Mouse (Mus musculus): Measurements from ENCODE around the gene Ctsq. TPM values are rescaled to one million over a fixed set of nuclear protein-coding genes. Genes with fewer than 3 reads are reported as not detected.

The Ctsq gene
- not detected for polyA plus RNA-seq (2017; shearing (Covaris generic))

DNA sequence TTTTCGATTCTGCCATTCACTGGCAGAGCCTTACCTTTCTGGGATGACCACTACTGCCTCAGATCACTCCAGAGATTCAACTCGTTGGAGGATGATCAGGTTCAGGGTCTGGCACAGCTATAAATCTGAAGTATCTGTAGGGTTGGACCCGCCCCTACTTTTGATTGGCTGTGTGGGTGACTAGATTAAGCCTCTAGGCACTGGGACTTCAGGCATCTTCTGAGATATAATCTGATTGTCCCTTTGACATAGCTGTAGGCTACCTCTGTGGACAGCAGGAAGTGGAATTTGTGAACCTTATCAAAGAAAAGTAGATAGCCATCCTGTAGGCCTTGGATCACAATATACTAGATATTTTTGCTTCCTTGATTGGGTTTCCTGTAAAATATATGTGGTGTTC lies at the start of gene Ctsq:
Gene Ctsq, minus strand, starts transcription at position 101 of the 400 bp plus-strand sequence.

DNA sequence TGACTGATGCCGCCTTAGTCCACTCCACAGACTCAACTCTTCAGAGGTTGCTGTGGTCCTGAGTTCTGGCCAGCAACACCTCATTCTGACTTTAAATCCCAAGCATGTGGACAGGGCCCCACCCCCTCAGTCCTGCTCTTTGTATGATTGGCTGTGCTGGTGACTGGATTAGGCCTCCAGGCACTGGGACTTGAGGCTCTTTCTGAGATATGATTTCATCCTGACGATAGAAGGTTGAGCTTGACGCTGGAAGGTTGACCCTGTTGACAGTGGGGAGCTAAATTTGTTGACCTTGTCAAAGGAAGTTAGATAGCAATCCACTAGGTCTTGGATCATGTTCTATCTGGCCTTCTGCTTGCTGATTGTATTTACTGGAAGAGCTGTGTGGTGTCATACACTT lies 34.6 kb downstream of the Ctsq start, which contains the start of gene Ctsj:
Gene Ctsj, minus strand, starts transcription at position 101 of the 400 bp plus-strand sequence.

Other genes with a start within 250 kb of the Ctsq start
- not detected for gene Ctsll3, start 237.8 kb downstream of the Ctsq start, polyA plus RNA-seq (2017; shearing (Covaris generic))
- gene 4930486L24Rik, start 176.2 kb downstream of the Ctsq start, polyA plus RNA-seq (2017; shearing (Covaris generic)) = 1 to 10 TPM; 1.3 to 3.0 TPM
- not detected for gene Gm49392, start 143.7 kb downstream of the Ctsq start, polyA plus RNA-seq (2017; shearing (Covaris generic))
- gene Ctla2b, start 143.2 kb downstream of the Ctsq start, polyA plus RNA-seq (2017; shearing (Covaris generic)) = 1 to 10 TPM; 6.0 to 8.7 TPM
- gene Tpbpb, start 135.8 kb downstream of the Ctsq start, polyA plus RNA-seq (2017; shearing (Covaris generic)) = not detected
- not detected for gene Gm49393, start 105.0 kb downstream of the Ctsq start, polyA plus RNA-seq (2017; shearing (Covaris generic))
- under 1 TPM in 1 of 2 experiments, not detected in 1; 0.48 TPM for gene Gm49391, start 104.1 kb downstream of the Ctsq start, polyA plus RNA-seq (2017; shearing (Covaris generic))
- 10 to 100 TPM; 43.9 to 62.3 TPM for gene Ctla2a, start 104.0 kb downstream of the Ctsq start, polyA plus RNA-seq (2017; shearing (Covaris generic))
- not detected for gene Tpbpa, start 98.6 kb downstream of the Ctsq start, polyA plus RNA-seq (2017; shearing (Covaris generic))
- not detected for gene Ctsj, start 34.7 kb downstream of the Ctsq start, polyA plus RNA-seq (2017; shearing (Covaris generic))
- gene Ctsr, start 123.6 kb upstream of the Ctsq start, polyA plus RNA-seq (2017; shearing (Covaris generic)) = not detected
- not detected for gene Cts6, start 162.8 kb upstream of the Ctsq start, polyA plus RNA-seq (2017; shearing (Covaris generic))
- gene Cts8, start 214.7 kb upstream of the Ctsq start, polyA plus RNA-seq (2017; shearing (Covaris generic)) = under 1 TPM in 1 of 2 experiments, not detected in 1; 0.29 TPM
- not detected for gene Gm49398, start 248.2 kb upstream of the Ctsq start, polyA plus RNA-seq (2017; shearing (Covaris generic))